Mouse (Mus musculus) heart, embryonic 11.5 days (tissue): ENCODE data around the gene Baiap2l1. TPM values are rescaled to one million over a fixed set of nuclear protein-coding genes. Genes with fewer than 3 reads are reported as not detected.
A peak's percentile ranks its signal among the peaks of the same experiment; 100 is the strongest.

ENCODE experiments used
- ATAC-seq: fragments of 200-750 bp; cut with Nextera tagmentation; replicated peaks from 2 replicates; pipeline ENCODE4 v1.8.0; 2017; ENCODE audit warnings: moderate library complexity; ENCODE audit not compliant: insufficient number of reproducible peaks, low FRiP score, low TSS enrichment
- H3K27ac ChIP-seq: fragments of 300-500 bp; sonication (generic); 2 replicates; pipeline ENCODE4 v1.5.1; 2014; ENCODE audit warnings: mild to moderate bottlenecking, low read depth, low read length
- H3K27me3 ChIP-seq: fragments of 300-500 bp; sonication (generic); 2 replicates; pipeline ENCODE4 v1.6.1; 2014; ENCODE audit warnings: mild to moderate bottlenecking, low read length, mixed read lengths; ENCODE audit not compliant: control insufficient read depth, insufficient read depth
- H3K36me3 ChIP-seq: fragments of 300-500 bp; sonication (generic); 2 replicates; pipeline ENCODE4 v1.6.1; 2014; ENCODE audit warnings: mild to moderate bottlenecking, low read length, moderate library complexity, mixed read lengths; ENCODE audit not compliant: control insufficient read depth, insufficient read depth
- H3K4me1 ChIP-seq: fragments of 300-500 bp; sonication (generic); 2 replicates; pipeline ENCODE4 v1.6.1; 2014; ENCODE audit warnings: low read length; ENCODE audit not compliant: control insufficient read depth, insufficient read depth
- H3K4me2 ChIP-seq: fragments of 300-500 bp; sonication (generic); 2 replicates; pipeline ENCODE4 v1.6.1; 2014; ENCODE audit warnings: mild to moderate bottlenecking, moderate library complexity
- H3K4me3 ChIP-seq: fragments of 300-500 bp; sonication (generic); 2 replicates; pipeline ENCODE4 v1.5.1; 2014; ENCODE audit warnings: low read depth, low read length
- H3K9ac ChIP-seq: fragments of 300-500 bp; sonication (generic); 2 replicates; pipeline ENCODE4 v1.6.1; 2014; ENCODE audit warnings: mild to moderate bottlenecking, low read depth, low read length, moderate library complexity
- H3K9me3 ChIP-seq: fragments of 300-500 bp; sonication (generic); replicated peaks from 2 replicates; pipeline ENCODE4 v1.6.1; 2016; ENCODE audit warnings: low read length; ENCODE audit not compliant: control insufficient read depth
- WGBS: fragments of 180-500 bp; shearing (Covaris S2); extraction: QIAGEN DNeasy Blood & Tissue Kit; methylation state at CpG from one replicate; pipeline ENCODE4 v1.1.7; 2014; ENCODE audit not compliant: insufficient replicate concordance; 5-methylcytosine and 5-hydroxymethylcytosine counted together
- polyA plus RNA-seq: library from polyadenylated mRNA; unstranded; fragments of >200 nt; fragmentation: Nextera tagmentation; extraction: Ambion mirVana; gene quantifications from 2 replicates; pipeline ENCODE4 v1.2.1, GENCODE M21; 2014

The Baiap2l1 gene
- polyA plus RNA-seq, 1 experiment from 2014 or later: 7.8 TPM

DNA sequence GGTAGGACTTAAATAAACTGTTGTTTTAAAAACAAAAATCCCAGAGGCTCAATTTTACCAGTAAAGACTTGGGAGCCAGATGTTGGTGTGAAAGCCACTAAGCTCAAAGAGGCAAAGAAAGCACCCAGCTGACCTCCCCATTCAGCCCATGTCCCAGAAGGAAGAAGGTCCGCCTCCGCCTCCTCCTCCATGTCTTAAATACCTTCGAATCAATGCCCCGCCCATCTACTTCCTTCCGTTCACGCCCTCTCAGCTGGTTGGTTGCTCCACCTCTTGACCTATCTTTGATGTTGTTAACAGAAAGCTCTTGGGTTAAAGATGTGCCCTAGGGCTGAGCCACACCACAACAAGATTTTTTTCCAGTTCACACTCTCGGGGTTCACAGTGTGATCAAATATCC, 127.7 kb downstream of the Baiap2l1 start:
- H3K4me3 ChIP-seq: no peak overlapping the region
- H3K27ac ChIP-seq: no peak overlapping the region
- 78% methylated on average over 7 of the region's 7 CpGs for WGBS

GRCm38 (mm10) chr5:144226220-144226619, 131.7 kb downstream of the Baiap2l1 start:
- no peak overlapping the region for H3K9ac ChIP-seq
- no peak overlapping the region for H3K27ac ChIP-seq
- no peaks in the 10 kb centered on the region for H3K36me3 ChIP-seq
- H3K9me3 ChIP-seq: no peaks in the 10 kb centered on the region
- no peak overlapping the region for H3K4me2 ChIP-seq
- no peaks in the 10 kb centered on the region for H3K27me3 ChIP-seq
- no peak for ATAC-seq
- no peak overlapping the region for H3K4me3 ChIP-seq
- 22% methylated on average over 11 of the region's 11 CpGs for WGBS
- H3K4me1 ChIP-seq: peaks cover 5% of the 10 kb centered on the region; the same call in 1 of the 2 replicates

More for the DNA sequence above, 127.7 kb downstream of the Baiap2l1 start:
- no peak overlapping the region for H3K9ac ChIP-seq
- no peaks in the 10 kb centered on the region for H3K36me3 ChIP-seq
- H3K4me1 ChIP-seq: no peaks in the 10 kb centered on the region
- H3K4me2 ChIP-seq: no peak overlapping the region
- no peaks in the 10 kb centered on the region for H3K9me3 ChIP-seq
- no peak for ATAC-seq
- no peaks in the 10 kb centered on the region for H3K27me3 ChIP-seq

GRCm38 (mm10) chr5:144223899-144224816, 133.8 kb downstream of the Baiap2l1 start:
- WGBS: 24% methylated on average over 18 of the region's 18 CpGs
- peaks cover 5% of the 10 kb centered on the region; the same call in 1 of the 2 replicates for H3K4me1 ChIP-seq
- no peaks in the 10 kb centered on the region for H3K36me3 ChIP-seq
- H3K27me3 ChIP-seq: no peaks in the 10 kb centered on the region
- peak overlapping the region; percentile 79 for H3K9ac ChIP-seq
- H3K4me3 ChIP-seq: peak overlapping the region; percentile 74
- peak overlapping the region; percentile 79 for H3K27ac ChIP-seq
- no peaks in the 10 kb centered on the region for H3K9me3 ChIP-seq
- H3K4me2 ChIP-seq: peak overlapping the region; percentile 80
- no peak for ATAC-seq

DNA sequence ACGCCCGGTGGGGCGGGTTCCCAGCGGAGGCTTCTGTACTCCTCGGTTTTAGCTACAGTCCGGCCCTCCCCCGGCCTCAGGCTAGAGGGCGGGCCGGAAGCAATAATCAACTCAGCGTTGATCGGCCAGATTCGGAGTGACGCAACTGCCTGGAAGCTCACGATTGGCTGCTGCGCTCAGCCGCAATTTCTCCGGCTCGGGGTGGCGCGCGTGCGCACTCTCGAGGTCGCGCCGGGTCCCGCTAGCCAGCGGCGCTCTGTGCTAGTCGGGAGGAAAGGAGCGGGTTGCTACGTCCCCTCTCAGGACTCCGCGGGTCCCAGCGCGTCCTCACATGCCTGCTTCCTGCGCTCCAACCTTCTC, 134.4 kb downstream of the Baiap2l1 start, which contains the start of gene Tecpr1:
TSS of gene Tecpr1 (minus strand) at position 113 of the 360 bp plus-strand sequence.
- H3K9me3 ChIP-seq: no peaks in the 10 kb centered on the region
- peak within 1 kb of the TSS; percentile 79 for H3K9ac ChIP-seq
- peak within 1 kb of the TSS; percentile 74 for H3K4me3 ChIP-seq
- ATAC-seq: peak; percentile 96
- peak within 1 kb of the TSS; percentile 79 for H3K27ac ChIP-seq
- no peaks in the 10 kb centered on the region for H3K36me3 ChIP-seq
- peak within 1 kb of the TSS; percentile 80 for H3K4me2 ChIP-seq
- WGBS: 0% methylated on average over 37 of the region's 37 CpGs
- H3K4me1 ChIP-seq: peaks cover 5% of the 10 kb centered on the region; the same call in 1 of the 2 replicates
- no peaks in the 10 kb centered on the region for H3K27me3 ChIP-seq

DNA sequence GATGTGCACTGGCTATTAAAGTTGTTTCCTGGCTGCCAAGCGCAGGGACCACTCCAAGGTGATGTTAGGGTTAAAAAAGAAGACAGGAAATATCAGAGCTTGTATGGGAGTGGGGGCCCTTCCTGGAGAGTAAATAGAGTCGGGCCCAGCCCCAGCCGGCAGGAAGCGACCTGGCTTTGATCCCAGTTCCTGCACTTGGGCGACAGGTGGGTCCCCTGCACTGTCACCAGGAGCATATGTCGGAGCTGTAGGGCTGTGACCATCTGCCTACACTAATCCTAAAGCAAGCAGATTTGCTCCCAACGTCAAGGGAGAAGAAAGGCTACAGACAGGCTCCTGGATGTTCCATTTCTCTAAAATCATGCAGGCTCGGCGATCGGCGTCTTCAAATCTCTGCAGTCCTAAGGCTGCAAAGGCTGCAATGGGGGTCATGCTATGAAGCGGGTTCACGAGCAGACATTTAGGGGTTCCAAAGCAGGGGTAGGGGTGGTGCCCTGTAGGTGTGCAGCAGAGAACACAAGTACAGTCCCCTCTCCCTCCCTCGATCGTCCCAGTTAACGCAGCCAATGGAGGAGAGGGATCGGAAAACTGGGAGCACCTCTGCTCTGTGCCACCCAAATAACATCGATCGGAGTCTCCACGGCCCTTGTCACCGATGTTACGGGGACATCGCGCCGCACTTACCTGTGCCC, 135.0 kb downstream of the Baiap2l1 start:
- peak overlapping the region; percentile 80 for H3K4me2 ChIP-seq
- ATAC-seq: peak; percentile 32
- no peaks in the 10 kb centered on the region for H3K36me3 ChIP-seq
- WGBS: 3% methylated on average over 25 of the region's 25 CpGs
- H3K9ac ChIP-seq: peak overlapping the region; percentile 76
- H3K9me3 ChIP-seq: no peaks in the 10 kb centered on the region
- H3K4me3 ChIP-seq: peak overlapping the region; percentile 74
- H3K4me1 ChIP-seq: peaks cover 5% of the 10 kb centered on the region; the same call in 1 of the 2 replicates
- no peak overlapping the region for H3K27ac ChIP-seq
- H3K27me3 ChIP-seq: no peaks in the 10 kb centered on the region

GRCm38 (mm10) chr5:144221305-144221704, 136.6 kb downstream of the Baiap2l1 start:
- 74% methylated on average over 4 of the region's 4 CpGs for WGBS
- no peak overlapping the region for H3K9ac ChIP-seq
- no peak overlapping the region for H3K4me3 ChIP-seq
- ATAC-seq: no peak
- H3K27ac ChIP-seq: no peak overlapping the region
- no peaks in the 10 kb centered on the region for H3K27me3 ChIP-seq
- H3K36me3 ChIP-seq: 0 out of 2 replicates have a peak, but pooled peaks cover 2% of the 10 kb centered on the region
- H3K4me1 ChIP-seq: peaks cover 5% of the 10 kb centered on the region; the same call in 1 of the 2 replicates
- no peaks in the 10 kb centered on the region for H3K9me3 ChIP-seq
- 0 out of 2 replicates have a peak overlapping the region, but pooled peaks have one; percentile 7 for H3K4me2 ChIP-seq

GRCm38 (mm10) chr5:144219936-144220335, 138.0 kb downstream of the Baiap2l1 start:
- Histone ChIP-seq H3K9me3 (no peaks in the 10 kb centered on the region), H3K4me3 (no peak overlapping the region), H3K27me3 (no peaks in the 10 kb centered on the region), H3K9ac (no peak overlapping the region), H3K27ac (no peak overlapping the region), H3K36me3 (0 out of 2 replicates have a peak, but pooled peaks cover 2% of the 10 kb centered on the region), H3K4me1 (peaks cover 5% of the 10 kb centered on the region; the same call in 1 of the 2 replicates), H3K4me2 (no peak overlapping the region)
- no peak for ATAC-seq
- WGBS: 83% methylated on average over 5 of the region's 5 CpGs

DNA sequence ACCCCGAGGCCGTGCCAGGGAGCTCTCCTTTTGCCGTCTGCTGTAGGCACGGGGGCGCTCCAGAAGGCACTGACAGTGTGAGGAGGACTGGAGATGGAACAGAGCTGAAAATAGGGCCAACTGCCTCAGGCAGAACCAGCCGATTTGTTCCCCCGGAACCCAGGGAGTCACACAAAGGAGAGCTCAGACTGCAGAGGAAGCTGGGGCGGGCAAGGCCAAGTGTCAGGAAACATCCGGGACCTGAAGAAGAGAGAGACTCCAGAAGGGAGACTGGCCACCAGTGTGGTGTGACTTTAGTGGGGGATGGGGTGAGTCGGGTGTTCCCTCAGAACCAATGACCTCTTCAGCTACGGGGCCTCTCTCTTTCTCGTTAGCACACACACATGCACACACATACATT, 138.6 kb downstream of the Baiap2l1 start:
- H3K36me3 ChIP-seq: 0 out of 2 replicates have a peak, but pooled peaks cover 2% of the 10 kb centered on the region
- H3K9me3 ChIP-seq: no peaks in the 10 kb centered on the region
- no peak overlapping the region; the same call in 1 of the 2 replicates for H3K4me2 ChIP-seq
- H3K9ac ChIP-seq: 0 out of 2 replicates have a peak overlapping the region, but pooled peaks have one; percentile 10
- no peak for ATAC-seq
- H3K27ac ChIP-seq: no peak overlapping the region
- H3K4me3 ChIP-seq: no peak overlapping the region
- peaks cover 5% of the 10 kb centered on the region; the same call in 1 of the 2 replicates for H3K4me1 ChIP-seq
- WGBS: 64% methylated on average over 12 of the region's 12 CpGs
- no peaks in the 10 kb centered on the region for H3K27me3 ChIP-seq
